Mouse (Mus musculus) forebrain, embryonic 10.5 days (tissue): ENCODE measurements around the gene Stoml3. TPM values are rescaled to one million over a fixed set of nuclear protein-coding genes. Genes with fewer than 3 reads are reported as not detected.

Experiments
- DNase-seq: peaks from one replicate; pipeline ENCODE4 v3.0.0-alpha.2; 2017; ENCODE audit warnings: low spot score; ENCODE audit errors: extremely low spot score
- H3K27ac ChIP-seq: fragments of 300-500 bp; sonication (generic); 2 replicates; pipeline ENCODE4 v1.5.1; 2016; ENCODE audit warnings: mild to moderate bottlenecking
- H3K27me3 ChIP-seq: fragments of 300-500 bp; sonication (generic); 2 replicates; pipeline ENCODE4 v1.6.1; 2016; ENCODE audit warnings: mild to moderate bottlenecking; ENCODE audit not compliant: poor library complexity, severe bottlenecking
- H3K36me3 ChIP-seq: fragments of 300-500 bp; sonication (generic); replicated peaks from 2 replicates; pipeline ENCODE4 v1.6.1; 2016; ENCODE audit warnings: mild to moderate bottlenecking, moderate library complexity
- H3K4me1 ChIP-seq: fragments of 300-500 bp; sonication (generic); 2 replicates; pipeline ENCODE4 v1.6.1; 2016
- H3K4me3 ChIP-seq: fragments of 300-500 bp; sonication (generic); 2 replicates; pipeline ENCODE4 v1.5.1; 2016; ENCODE audit warnings: mild to moderate bottlenecking, moderate library complexity
- H3K9me3 ChIP-seq: fragments of 300-500 bp; sonication (generic); 2 replicates; pipeline ENCODE4 v1.6.1; 2016; ENCODE audit warnings: mild to moderate bottlenecking, moderate library complexity
- WGBS: fragments of 180-500 bp; shearing (Covaris S2); methylation state at CpG from one replicate; pipeline ENCODE4 v1.1.7; 2016; 5-methylcytosine and 5-hydroxymethylcytosine counted together
- polyA plus RNA-seq: library from polyadenylated mRNA; unstranded; fragments of >200 nt; fragmentation: Nextera tagmentation; extraction: Ambion mirVana; gene quantifications from 2 replicates; pipeline ENCODE4 v1.2.1, GENCODE M21; 2016

The Stoml3 gene
- polyA plus RNA-seq, 1 experiment from 2014 or later, result not detected

- peaks cover 36% of the 10 kb centered on the region for H3K36me3 ChIP-seq
- under 1% methylated on average over 52 of the region's 52 CpGs for WGBS
- no peaks in the 10 kb centered on the region for H3K27me3 ChIP-seq
- H3K9me3 ChIP-seq, result no peaks in the 10 kb centered on the region
- H3K4me3 ChIP-seq, result peak within 1 kb of the TSS; percentile 93
- peak within 1 kb of the TSS; percentile 97 for H3K27ac ChIP-seq
- peak; percentile 89 for DNase-seq
- peaks cover 42% of the 10 kb centered on the region for H3K4me1 ChIP-seq
Measured at GRCm38 (mm10) chr3:53463046-53463764, 25.2 kb upstream of the Stoml3 start, which contains the start of the genes Nhlrc3 and Proser1. Gene Nhlrc3, minus strand, starts transcription at chr3:53463332. Gene Proser1, plus strand, starts transcription at chr3:53463666.

GRCm38 (mm10) chr3:53463765-53464114 is 24.7 kb upstream of the Stoml3 start:
- Histone ChIP-seq H3K27ac (peak overlapping the region; percentile 97), H3K9me3 (no peaks in the 10 kb centered on the region), H3K27me3 (no peaks in the 10 kb centered on the region), H3K4me1 (peaks cover 42% of the 10 kb centered on the region), H3K4me3 (peak overlapping the region; percentile 93), H3K36me3 (peaks cover 35% of the 10 kb centered on the region)
- under 1% methylated on average over 35 of the region's 35 CpGs for WGBS
- no peak for DNase-seq

GRCm38 (mm10) chr3:53464146-53464698 is 24.2 kb upstream of the Stoml3 start:
- H3K4me3 ChIP-seq, result peak overlapping the region; percentile 93

GRCm38 (mm10) chr3:53465330-53465729 is 23.1 kb upstream of the Stoml3 start:
- H3K27ac ChIP-seq, result no peak overlapping the region
- H3K4me3 ChIP-seq, result peak overlapping the region; percentile 93
- no peaks in the 10 kb centered on the region for H3K27me3 ChIP-seq
- 80% methylated on average over 6 of the region's 6 CpGs for WGBS
- H3K9me3 ChIP-seq, result no peaks in the 10 kb centered on the region
- peaks cover 42% of the 10 kb centered on the region for H3K4me1 ChIP-seq
- H3K36me3 ChIP-seq, result peaks cover 36% of the 10 kb centered on the region
- no peak for DNase-seq

More at GRCm38 (mm10) chr3:53464146-53464698, 24.2 kb upstream of the Stoml3 start:
- peaks cover 42% of the 10 kb centered on the region for H3K4me1 ChIP-seq
- peak overlapping the region; percentile 97 for H3K27ac ChIP-seq
- no peaks in the 10 kb centered on the region for H3K27me3 ChIP-seq
- peak; percentile 22 for DNase-seq
- peaks cover 36% of the 10 kb centered on the region for H3K36me3 ChIP-seq
- H3K9me3 ChIP-seq, result no peaks in the 10 kb centered on the region
- under 1% methylated on average over 20 of the region's 20 CpGs for WGBS

GRCm38 (mm10) chr3:53466481-53466880 is 22.0 kb upstream of the Stoml3 start:
- Histone ChIP-seq H3K4me1 (peaks cover 42% of the 10 kb centered on the region), H3K4me3 (peak overlapping the region; percentile 93; the same call in 1 of the 2 replicates), H3K27ac (no peak overlapping the region), H3K9me3 (no peaks in the 10 kb centered on the region), H3K27me3 (no peaks in the 10 kb centered on the region), H3K36me3 (peaks cover 40% of the 10 kb centered on the region)
- 84% methylated on average over 9 of the region's 9 CpGs for WGBS
- DNase-seq, result no peak

GRCm38 (mm10) chr3:53467356-53467755 is 21.1 kb upstream of the Stoml3 start:
- 86% methylated on average over 5 of the region's 5 CpGs for WGBS
- Histone ChIP-seq H3K4me1 (peaks cover 35% of the 10 kb centered on the region), H3K36me3 (peaks cover 49% of the 10 kb centered on the region), H3K9me3 (no peaks in the 10 kb centered on the region), H3K4me3 (no peak overlapping the region), H3K27ac (no peak overlapping the region), H3K27me3 (no peaks in the 10 kb centered on the region)
- DNase-seq, result no peak

- H3K27me3 ChIP-seq, result no peaks in the 10 kb centered on the region
- no peak overlapping the region for H3K4me3 ChIP-seq
- 94% methylated on average over 5 of the region's 5 CpGs for WGBS
- peaks cover 72% of the 10 kb centered on the region for H3K36me3 ChIP-seq
- no peak overlapping the region for H3K27ac ChIP-seq
- peaks cover 30% of the 10 kb centered on the region for H3K4me1 ChIP-seq
- no peaks in the 10 kb centered on the region for H3K9me3 ChIP-seq
- DNase-seq, result no peak
Measured at GRCm38 (mm10) chr3:53469650-53470049, 18.8 kb upstream of the Stoml3 start.

GRCm38 (mm10) chr3:53472061-53472460 is 16.4 kb upstream of the Stoml3 start:
- H3K27ac ChIP-seq, result no peak overlapping the region

GRCm38 (mm10) chr3:53474179-53474578 is 14.3 kb upstream of the Stoml3 start:
- Histone ChIP-seq H3K36me3 (peaks cover 98% of the 10 kb centered on the region), H3K4me1 (no peaks in the 10 kb centered on the region), H3K9me3 (no peaks in the 10 kb centered on the region), H3K27ac (no peak overlapping the region), H3K4me3 (no peak overlapping the region), H3K27me3 (no peaks in the 10 kb centered on the region)
- 84% methylated on average over 4 of the region's 4 CpGs for WGBS
- DNase-seq, result no peak

More at GRCm38 (mm10) chr3:53472061-53472460, 16.4 kb upstream of the Stoml3 start:
- WGBS, result 95% methylated on average over 5 of the region's 5 CpGs
- H3K9me3 ChIP-seq, result no peaks in the 10 kb centered on the region
- no peaks in the 10 kb centered on the region for H3K27me3 ChIP-seq
- H3K4me1 ChIP-seq, result 0 out of 2 replicates have a peak, but pooled peaks cover 6% of the 10 kb centered on the region
- H3K4me3 ChIP-seq, result no peak overlapping the region
- peaks cover 94% of the 10 kb centered on the region for H3K36me3 ChIP-seq
- no peak for DNase-seq

GRCm38 (mm10) chr3:53475889-53476288 is 12.6 kb upstream of the Stoml3 start:
- no peaks in the 10 kb centered on the region for H3K4me1 ChIP-seq
- H3K36me3 ChIP-seq, result peaks cover 98% of the 10 kb centered on the region
- H3K4me3 ChIP-seq, result no peak overlapping the region
- H3K27ac ChIP-seq, result no peak overlapping the region
- WGBS, result 72% methylated on average over 6 of the region's 6 CpGs
- H3K27me3 ChIP-seq, result no peaks in the 10 kb centered on the region
- H3K9me3 ChIP-seq, result no peaks in the 10 kb centered on the region
- no peak for DNase-seq

GRCm38 (mm10) chr3:53477468-53477867 is 11.0 kb upstream of the Stoml3 start:
- no peak overlapping the region for H3K27ac ChIP-seq
- no peaks in the 10 kb centered on the region for H3K9me3 ChIP-seq
- H3K4me1 ChIP-seq, result no peaks in the 10 kb centered on the region
- DNase-seq, result no peak
- H3K36me3 ChIP-seq, result peaks cover 98% of the 10 kb centered on the region
- H3K4me3 ChIP-seq, result no peak overlapping the region
- no peaks in the 10 kb centered on the region for H3K27me3 ChIP-seq
- WGBS, result 95% methylated on average over 17 of the region's 17 CpGs

GRCm38 (mm10) chr3:53478419-53479046 is 9.9 kb upstream of the Stoml3 start:
- Histone ChIP-seq H3K9me3 (no peaks in the 10 kb centered on the region), H3K4me1 (no peaks in the 10 kb centered on the region), H3K27ac (no peak overlapping the region), H3K36me3 (peaks cover 94% of the 10 kb centered on the region), H3K27me3 (no peaks in the 10 kb centered on the region), H3K4me3 (no peak overlapping the region)
- 96% methylated on average over 30 of the region's 30 CpGs for WGBS
- no peak for DNase-seq
